Mouse (Mus musculus): Measurements from ENCODE around the gene Itgb3bp. TPM values are rescaled to one million over a fixed set of nuclear protein-coding genes. Genes with fewer than 3 reads are reported as not detected.

Itgb3bp gene
- polyA plus RNA-seq (2014; fragmentation: Nextera tagmentation; extraction: Ambion mirVana) = 10.6 and 15.9 TPM in 2 replicates

DNA sequence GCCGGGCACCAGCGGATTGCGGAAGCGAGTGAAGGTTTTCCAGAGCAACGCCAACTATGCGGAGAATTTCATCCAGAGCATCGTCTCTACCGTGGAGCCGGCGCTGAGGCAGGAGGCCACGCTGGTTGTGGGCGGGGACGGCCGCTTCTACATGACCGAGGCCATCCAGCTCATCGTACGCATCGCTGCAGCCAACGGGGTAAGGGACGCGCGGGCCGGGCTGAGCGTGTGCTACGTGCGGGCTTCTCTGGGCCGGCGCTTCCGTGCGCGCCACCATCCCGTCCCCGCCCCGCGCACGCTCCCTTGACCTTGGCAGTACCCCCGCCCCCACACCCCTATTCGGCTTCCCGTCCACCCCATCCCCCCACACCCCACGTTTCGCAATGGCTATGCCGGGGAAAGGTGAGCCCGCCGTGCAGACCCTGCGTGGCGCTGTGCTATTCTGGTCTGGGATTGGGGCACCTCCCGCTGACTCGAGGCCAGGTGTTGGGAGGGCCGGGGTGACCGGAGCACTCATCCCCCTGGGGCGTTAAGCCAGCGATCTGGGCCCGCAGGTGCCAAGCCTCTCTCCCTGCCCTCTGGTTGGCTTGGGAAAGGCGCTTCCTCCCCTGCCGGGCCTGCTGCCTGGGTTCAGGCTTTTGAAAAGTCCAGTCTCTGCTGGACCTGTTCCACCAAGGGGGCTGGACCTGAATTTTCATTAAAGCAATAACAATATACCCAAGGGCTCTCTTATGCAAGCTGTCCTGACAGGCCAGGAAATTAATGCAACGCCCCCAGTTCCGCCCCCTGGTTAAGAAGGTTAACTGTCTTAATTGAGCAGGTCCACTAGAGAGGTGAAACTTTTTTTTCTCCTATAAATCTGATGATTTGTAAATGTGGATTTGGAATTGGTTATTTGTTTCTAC, at the start of gene Itgb3bp:
Gene Itgb3bp (minus strand): TSS at position 201 of the 905 bp plus-strand sequence.
- H3K36me3 ChIP-seq (ENCODE audit: control insufficient read depth, insufficient read depth, low read length) = no peaks in the 10 kb centered on the region
- H3K9me3 ChIP-seq (ENCODE audit: control insufficient read depth, low read length) = no peaks in the 10 kb centered on the region
- peak within 1 kb of the TSS; percentile 43 for H3K4me3 ChIP-seq (ENCODE audit: low read depth, low read length)
- no peaks in the 10 kb centered on the region for H3K4me1 ChIP-seq (ENCODE audit: control insufficient read depth, insufficient read depth, low read length)
- under 1% methylated on average over 57 of the region's 57 CpGs for WGBS
- H3K4me2 ChIP-seq (ENCODE audit: low read depth, low read length) = peak within 1 kb of the TSS; percentile 61
- peak within 1 kb of the TSS; percentile 81 for H3K27ac ChIP-seq (ENCODE audit: low read depth, low read length)
- peak; percentile 96 for ATAC-seq (ENCODE audit: low read depth)
- H3K27me3 ChIP-seq (ENCODE audit: control insufficient read depth, insufficient read depth, low read length) = no peaks in the 10 kb centered on the region
- H3K9ac ChIP-seq (replicated peaks; ENCODE audit: low read depth, low read length) = peak within 1 kb of the TSS; percentile 70

DNA sequence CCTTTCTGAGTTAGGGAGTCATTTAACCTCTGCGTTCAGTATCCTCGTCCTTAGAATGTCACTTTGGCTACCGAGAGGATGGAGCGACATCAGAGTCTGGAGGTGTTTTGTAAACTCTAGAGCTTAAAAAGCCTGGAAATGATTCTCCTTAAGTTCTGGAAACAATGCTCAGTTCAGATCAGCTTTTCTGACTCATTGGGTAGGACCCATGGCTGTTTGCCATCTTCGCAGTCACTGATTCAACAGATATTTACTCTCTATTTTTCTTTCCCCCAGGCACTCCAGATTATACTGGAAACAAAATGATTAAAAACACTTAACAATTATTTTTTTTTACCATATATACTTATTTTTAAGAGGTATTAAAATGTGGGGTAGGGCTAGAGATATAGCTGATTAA, 49.7 kb upstream of the Itgb3bp start:
- no peak overlapping the region for H3K4me3 ChIP-seq (ENCODE audit: low read depth, low read length)
- H3K27me3 ChIP-seq (ENCODE audit: control insufficient read depth, insufficient read depth, low read length) = no peaks in the 10 kb centered on the region
- H3K4me1 ChIP-seq (ENCODE audit: control insufficient read depth, insufficient read depth, low read length) = no peaks in the 10 kb centered on the region
- no peak for ATAC-seq (ENCODE audit: low read depth)
- WGBS = 93% methylated on average over 5 of the region's 5 CpGs
- H3K4me2 ChIP-seq (ENCODE audit: low read depth, low read length) = no peak overlapping the region
- no peaks in the 10 kb centered on the region for H3K36me3 ChIP-seq (ENCODE audit: control insufficient read depth, insufficient read depth, low read length)
- no peak overlapping the region for H3K27ac ChIP-seq (ENCODE audit: low read depth, low read length)
- no peak overlapping the region for H3K9ac ChIP-seq (replicated peaks; ENCODE audit: low read depth, low read length)
- no peaks in the 10 kb centered on the region for H3K9me3 ChIP-seq (ENCODE audit: control insufficient read depth, low read length)

DNA sequence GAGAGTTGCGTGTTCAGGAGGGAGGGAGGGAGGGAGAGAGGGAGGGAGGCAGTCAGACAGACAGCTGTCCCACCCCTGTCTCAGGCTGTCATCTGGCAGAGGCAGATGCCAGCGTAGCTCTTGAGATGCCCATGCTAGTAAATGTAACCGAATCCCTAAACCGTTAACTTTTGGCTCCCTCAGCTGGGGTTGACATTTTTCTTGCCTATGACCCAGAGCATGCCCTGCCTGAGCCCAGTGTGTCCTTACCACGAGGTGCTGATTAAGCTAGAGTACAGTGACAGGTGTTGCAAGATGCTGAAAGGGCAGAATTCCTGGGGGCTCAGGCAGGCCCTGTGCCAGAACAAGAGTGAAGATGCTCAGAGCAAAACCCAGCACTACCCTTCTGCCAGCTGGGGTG, 44.8 kb upstream of the Itgb3bp start:
- 64% methylated on average over 5 of the region's 5 CpGs for WGBS
- Histone ChIP-seq H3K27ac (ENCODE audit: low read depth, low read length) (no peak overlapping the region), H3K4me3 (ENCODE audit: low read depth, low read length) (no peak overlapping the region), H3K9ac (replicated peaks; ENCODE audit: low read depth, low read length) (no peak overlapping the region), H3K36me3 (ENCODE audit: control insufficient read depth, insufficient read depth, low read length) (no peaks in the 10 kb centered on the region), H3K9me3 (ENCODE audit: control insufficient read depth, low read length) (no peaks in the 10 kb centered on the region), H3K4me2 (ENCODE audit: low read depth, low read length) (no peak overlapping the region), H3K27me3 (ENCODE audit: control insufficient read depth, insufficient read depth, low read length) (no peaks in the 10 kb centered on the region), H3K4me1 (ENCODE audit: control insufficient read depth, insufficient read depth, low read length) (no peaks in the 10 kb centered on the region)
- no peak for ATAC-seq (ENCODE audit: low read depth)

DNA sequence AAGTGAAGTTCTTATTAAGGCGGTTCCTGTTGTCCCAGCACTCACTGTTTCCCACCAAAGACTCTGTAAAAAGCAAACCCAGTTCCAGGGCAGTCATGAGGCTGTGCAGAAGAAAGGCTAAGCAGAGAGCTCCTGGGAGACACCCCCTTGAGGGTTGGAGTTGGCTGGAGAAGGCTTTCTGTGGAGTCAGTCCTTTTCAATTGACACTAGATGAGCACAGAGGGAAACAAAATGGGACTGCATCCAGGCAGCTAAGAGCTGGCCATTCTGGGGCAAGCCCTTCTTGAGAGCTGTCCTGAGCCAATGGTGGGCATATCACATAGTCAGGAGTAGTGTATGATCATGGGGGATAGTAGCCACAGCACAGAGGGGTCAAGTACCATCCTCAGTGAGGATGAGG, 44.3 kb upstream of the Itgb3bp start:
- no peak overlapping the region for H3K27ac ChIP-seq (ENCODE audit: low read depth, low read length)
- H3K4me2 ChIP-seq (ENCODE audit: low read depth, low read length) = no peak overlapping the region
- ATAC-seq (ENCODE audit: low read depth) = no peak
- H3K4me1 ChIP-seq (ENCODE audit: control insufficient read depth, insufficient read depth, low read length) = no peaks in the 10 kb centered on the region
- no peaks in the 10 kb centered on the region for H3K36me3 ChIP-seq (ENCODE audit: control insufficient read depth, insufficient read depth, low read length)
- WGBS = 95% methylated on average over 1 of the region's 1 CpGs
- no peaks in the 10 kb centered on the region for H3K27me3 ChIP-seq (ENCODE audit: control insufficient read depth, insufficient read depth, low read length)
- no peaks in the 10 kb centered on the region for H3K9me3 ChIP-seq (ENCODE audit: control insufficient read depth, low read length)
- H3K9ac ChIP-seq (replicated peaks; ENCODE audit: low read depth, low read length) = no peak overlapping the region
- H3K4me3 ChIP-seq (ENCODE audit: low read depth, low read length) = no peak overlapping the region

DNA sequence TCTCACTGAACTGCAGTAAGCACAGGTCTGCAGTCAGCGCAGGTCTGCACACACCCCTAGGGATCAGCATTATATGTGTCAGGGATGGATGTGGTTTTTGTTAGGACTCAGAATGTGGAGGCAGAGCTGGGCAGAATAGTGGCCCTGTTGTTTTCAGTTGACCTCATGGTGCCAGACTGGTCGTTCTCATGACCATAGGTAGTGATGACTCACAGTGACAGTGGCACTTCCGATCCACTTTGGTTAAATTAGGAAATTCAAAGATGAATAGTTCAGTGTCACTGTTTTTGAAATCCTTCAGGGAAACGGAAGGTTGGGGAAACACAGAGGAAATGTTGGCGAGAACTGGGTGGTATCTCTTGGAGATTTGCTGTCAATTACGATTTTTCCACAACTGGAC, 43.3 kb upstream of the Itgb3bp start:
- ATAC-seq (ENCODE audit: low read depth) = no peak

DNA sequence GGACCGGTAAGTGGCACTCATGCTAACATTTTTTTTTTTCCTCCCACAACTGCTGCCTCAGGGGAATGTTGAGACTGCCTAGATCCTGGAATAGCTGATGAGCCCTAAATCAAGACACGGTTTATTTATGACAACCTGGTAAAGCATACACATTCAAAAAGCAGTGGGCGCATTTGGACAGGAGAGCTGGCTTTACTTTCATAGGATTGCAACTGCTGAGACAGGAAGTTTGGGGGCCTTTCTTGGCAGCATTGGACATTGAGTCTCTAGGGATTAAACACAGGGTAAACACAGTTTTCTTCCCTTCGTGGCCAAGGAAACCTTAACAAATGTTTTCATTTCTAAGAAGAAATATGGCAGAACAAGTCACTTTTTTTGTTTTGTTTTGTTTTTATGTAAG, 40.5 kb upstream of the Itgb3bp start:
- WGBS = 70% methylated on average over 4 of the region's 4 CpGs
- Histone ChIP-seq H3K9ac (replicated peaks; ENCODE audit: low read depth, low read length) (no peak overlapping the region), H3K36me3 (ENCODE audit: control insufficient read depth, insufficient read depth, low read length) (no peaks in the 10 kb centered on the region), H3K27me3 (ENCODE audit: control insufficient read depth, insufficient read depth, low read length) (no peaks in the 10 kb centered on the region), H3K4me1 (ENCODE audit: control insufficient read depth, insufficient read depth, low read length) (no peaks in the 10 kb centered on the region), H3K9me3 (ENCODE audit: control insufficient read depth, low read length) (no peaks in the 10 kb centered on the region), H3K4me2 (ENCODE audit: low read depth, low read length) (no peak overlapping the region), H3K4me3 (ENCODE audit: low read depth, low read length) (no peak overlapping the region), H3K27ac (ENCODE audit: low read depth, low read length) (no peak overlapping the region)
- no peak for ATAC-seq (ENCODE audit: low read depth)

More for the DNA sequence above, 43.3 kb upstream of the Itgb3bp start:
- H3K27ac ChIP-seq (ENCODE audit: low read depth, low read length) = no peak overlapping the region
- H3K4me1 ChIP-seq (ENCODE audit: control insufficient read depth, insufficient read depth, low read length) = no peaks in the 10 kb centered on the region
- H3K4me2 ChIP-seq (ENCODE audit: low read depth, low read length) = no peak overlapping the region
- H3K9me3 ChIP-seq (ENCODE audit: control insufficient read depth, low read length) = no peaks in the 10 kb centered on the region
- H3K4me3 ChIP-seq (ENCODE audit: low read depth, low read length) = no peak overlapping the region
- no peaks in the 10 kb centered on the region for H3K36me3 ChIP-seq (ENCODE audit: control insufficient read depth, insufficient read depth, low read length)
- H3K9ac ChIP-seq (replicated peaks; ENCODE audit: low read depth, low read length) = no peak overlapping the region
- H3K27me3 ChIP-seq (ENCODE audit: control insufficient read depth, insufficient read depth, low read length) = no peaks in the 10 kb centered on the region
- 91% methylated on average over 6 of the region's 6 CpGs for WGBS

DNA sequence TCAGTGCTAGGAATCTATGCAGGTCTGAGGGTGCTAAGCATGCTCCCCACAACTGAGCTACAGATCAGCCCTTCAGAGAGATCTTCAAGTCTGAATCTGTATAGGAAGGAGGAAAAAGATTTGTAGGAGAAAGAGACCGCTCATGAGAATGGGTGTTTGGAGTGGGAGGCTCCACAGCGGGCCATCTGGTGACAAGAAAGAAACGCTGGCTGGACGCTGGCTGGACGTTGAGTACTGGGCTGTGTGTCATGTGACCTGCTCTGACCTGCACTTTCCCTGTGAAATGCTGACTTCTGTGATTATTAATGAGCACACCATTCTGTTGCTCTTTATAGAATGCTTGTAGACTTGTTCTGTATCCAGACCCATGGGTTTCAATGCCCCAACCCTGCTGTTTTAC, 39.7 kb upstream of the Itgb3bp start:
- Histone ChIP-seq H3K9ac (replicated peaks; ENCODE audit: low read depth, low read length) (no peak overlapping the region), H3K27me3 (ENCODE audit: control insufficient read depth, insufficient read depth, low read length) (no peaks in the 10 kb centered on the region), H3K4me3 (ENCODE audit: low read depth, low read length) (no peak overlapping the region), H3K4me2 (ENCODE audit: low read depth, low read length) (no peak overlapping the region), H3K36me3 (ENCODE audit: control insufficient read depth, insufficient read depth, low read length) (no peaks in the 10 kb centered on the region), H3K27ac (ENCODE audit: low read depth, low read length) (no peak overlapping the region), H3K9me3 (ENCODE audit: control insufficient read depth, low read length) (no peaks in the 10 kb centered on the region), H3K4me1 (ENCODE audit: control insufficient read depth, insufficient read depth, low read length) (no peaks in the 10 kb centered on the region)
- ATAC-seq (ENCODE audit: low read depth) = no peak
- 34% methylated on average over 5 of the region's 5 CpGs for WGBS

DNA sequence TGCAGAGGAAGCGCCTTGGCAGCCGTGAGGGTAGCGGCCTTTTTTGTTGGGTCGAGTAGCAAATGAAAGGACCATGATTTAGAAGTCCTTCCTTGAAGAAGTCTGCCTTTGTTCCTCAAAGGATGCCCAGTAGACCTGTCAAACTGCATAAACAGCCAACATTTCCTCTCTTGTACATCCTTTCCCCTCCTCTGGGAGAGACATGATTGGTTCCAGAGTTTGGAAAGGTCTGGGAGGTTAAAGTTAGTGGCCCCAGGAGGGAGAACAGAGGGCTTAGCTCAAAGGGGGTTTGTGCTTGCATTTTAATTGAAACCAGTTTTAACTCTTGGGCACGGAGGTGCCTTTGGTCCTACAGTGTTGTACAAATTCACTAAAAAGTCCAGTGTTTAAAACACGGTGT, 36.9 kb upstream of the Itgb3bp start:
- no peak for ATAC-seq (ENCODE audit: low read depth)
- no peak overlapping the region for H3K9ac ChIP-seq (replicated peaks; ENCODE audit: low read depth, low read length)

DNA sequence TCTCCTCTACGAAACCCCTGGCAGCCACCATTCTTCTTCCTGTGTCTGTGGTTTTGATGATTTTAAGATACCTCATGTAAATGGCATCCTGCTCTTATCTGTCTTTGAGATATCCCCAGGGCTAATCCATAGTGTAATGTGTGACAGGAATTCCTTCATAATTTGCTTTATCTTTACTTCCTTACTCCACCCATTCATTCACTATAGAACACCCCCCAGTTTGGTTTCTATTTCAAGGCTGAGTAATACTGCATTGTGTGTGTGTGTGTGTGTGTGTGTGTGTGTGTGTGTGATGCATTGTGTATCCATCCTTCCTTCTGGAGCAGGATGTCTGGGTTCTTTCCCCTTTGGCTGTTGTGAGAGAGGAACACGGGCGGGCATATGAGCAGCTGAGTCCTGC, 29.7 kb upstream of the Itgb3bp start:
- Histone ChIP-seq H3K4me2 (ENCODE audit: low read depth, low read length) (no peak overlapping the region), H3K9ac (replicated peaks; ENCODE audit: low read depth, low read length) (no peak overlapping the region), H3K4me3 (ENCODE audit: low read depth, low read length) (no peak overlapping the region), H3K27ac (ENCODE audit: low read depth, low read length) (no peak overlapping the region), H3K27me3 (ENCODE audit: control insufficient read depth, insufficient read depth, low read length) (no peaks in the 10 kb centered on the region), H3K4me1 (ENCODE audit: control insufficient read depth, insufficient read depth, low read length) (no peaks in the 10 kb centered on the region), H3K9me3 (ENCODE audit: control insufficient read depth, low read length) (no peaks in the 10 kb centered on the region), H3K36me3 (ENCODE audit: control insufficient read depth, insufficient read depth, low read length) (no peaks in the 10 kb centered on the region)
- ATAC-seq (ENCODE audit: low read depth) = no peak
- 77% methylated on average over 3 of the region's 3 CpGs for WGBS

More for the DNA sequence above, 36.9 kb upstream of the Itgb3bp start:
- H3K36me3 ChIP-seq (ENCODE audit: control insufficient read depth, insufficient read depth, low read length) = no peaks in the 10 kb centered on the region
- H3K27me3 ChIP-seq (ENCODE audit: control insufficient read depth, insufficient read depth, low read length) = no peaks in the 10 kb centered on the region
- no peaks in the 10 kb centered on the region for H3K4me1 ChIP-seq (ENCODE audit: control insufficient read depth, insufficient read depth, low read length)
- H3K4me2 ChIP-seq (ENCODE audit: low read depth, low read length) = no peak overlapping the region
- no peak overlapping the region for H3K27ac ChIP-seq (ENCODE audit: low read depth, low read length)
- no peak overlapping the region for H3K4me3 ChIP-seq (ENCODE audit: low read depth, low read length)
- no peaks in the 10 kb centered on the region for H3K9me3 ChIP-seq (ENCODE audit: control insufficient read depth, low read length)
- WGBS = 81% methylated on average over 6 of the region's 6 CpGs

Data from neural tube, embryonic 14.5 days (tissue).